Mouse (Mus musculus) embryonic facial prominence, embryonic 15.5 days (tissue): Measurements from ENCODE around the gene Nova2. TPM values are rescaled to one million over a fixed set of nuclear protein-coding genes. Genes with fewer than 3 reads are reported as not detected.
A peak's percentile ranks its signal among the peaks of the same experiment; 100 is the strongest.

Experiments used
- ATAC-seq: fragments of 200-750 bp; cut with Nextera tagmentation; 2 replicates; pipeline ENCODE4 v1.8.0; 2017; ENCODE audit warnings: low read depth, moderate TSS enrichment; ENCODE audit not compliant: insufficient number of reproducible peaks, low FRiP score, low TSS enrichment
- H3K27ac ChIP-seq: fragments of 300-500 bp; sonication (generic); replicated peaks from 2 replicates; pipeline ENCODE4 v1.5.1; 2015; ENCODE audit warnings: mild to moderate bottlenecking, inconsistent platforms
- H3K27me3 ChIP-seq: fragments of 300-500 bp; sonication (generic); 2 replicates; pipeline ENCODE4 v1.6.1; 2015; ENCODE audit warnings: inconsistent platforms
- H3K36me3 ChIP-seq: fragments of 300-500 bp; sonication (generic); 2 replicates; pipeline ENCODE4 v1.6.1; 2015; ENCODE audit warnings: mild to moderate bottlenecking, inconsistent platforms
- H3K4me1 ChIP-seq: fragments of 300-500 bp; sonication (generic); 2 replicates; pipeline ENCODE4 v1.6.1; 2015; ENCODE audit warnings: inconsistent platforms
- H3K4me2 ChIP-seq: fragments of 300-500 bp; sonication (generic); replicated peaks from 2 replicates; pipeline ENCODE4 v1.6.1; 2015; ENCODE audit warnings: mild to moderate bottlenecking, inconsistent platforms
- H3K4me3 ChIP-seq: fragments of 300-500 bp; sonication (generic); replicated peaks from 2 replicates; pipeline ENCODE4 v1.5.1; 2015; ENCODE audit warnings: mild to moderate bottlenecking, inconsistent platforms
- H3K9ac ChIP-seq: fragments of 300-500 bp; sonication (generic); 2 replicates; pipeline ENCODE4 v1.6.1; 2015; ENCODE audit warnings: inconsistent platforms
- H3K9me3 ChIP-seq: fragments of 300-500 bp; sonication (generic); replicated peaks from 2 replicates; pipeline ENCODE4 v1.6.1; 2016; ENCODE audit warnings: inconsistent platforms
- WGBS: fragments of 180-500 bp; shearing (Covaris S2); methylation state at CpG from one replicate; pipeline ENCODE4 v1.1.7; 2015; 5-methylcytosine and 5-hydroxymethylcytosine counted together
- polyA plus RNA-seq: library from polyadenylated mRNA; unstranded; fragments of >200 nt; fragmentation: Nextera tagmentation; extraction: Ambion mirVana; gene quantifications from 2 replicates; pipeline ENCODE4 v1.2.1, GENCODE M21; 2015

Nova2 gene
- polyA plus RNA-seq, 1 experiment from 2014 or later = 0.60 TPM

GRCm38 (mm10) chr7:19002848-19003498 is 77.3 kb downstream of the Nova2 start:
- 2% methylated on average over 17 of the region's 17 CpGs for WGBS
- Histone ChIP-seq H3K27me3 (no peaks in the 10 kb centered on the region), H3K4me3 (peak overlapping the region; percentile 44), H3K9me3 (no peaks in the 10 kb centered on the region), H3K9ac (peak overlapping the region; percentile 48), H3K4me2 (peak overlapping the region; percentile 61), H3K4me1 (peaks cover 67% of the 10 kb centered on the region), H3K27ac (peak overlapping the region; percentile 78), H3K36me3 (peaks cover 22% of the 10 kb centered on the region)
- peak; percentile 56 for ATAC-seq

GRCm38 (mm10) chr7:19003902-19004630 is 78.4 kb downstream of the Nova2 start, which contains the start of gene Irf2bp1:
Gene Irf2bp1 (plus strand): TSS chr7:19004044.
- Histone ChIP-seq H3K4me3 (peak within 1 kb of the TSS; percentile 68), H3K9ac (peak within 1 kb of the TSS; percentile 79), H3K27ac (peak within 1 kb of the TSS; percentile 95), H3K4me2 (peak within 1 kb of the TSS; percentile 97), H3K9me3 (no peaks in the 10 kb centered on the region), H3K4me1 (peaks cover 67% of the 10 kb centered on the region), H3K27me3 (no peaks in the 10 kb centered on the region), H3K36me3 (peaks cover 22% of the 10 kb centered on the region)
- peak; percentile 76 for ATAC-seq
- WGBS = under 1% methylated on average over 89 of the region's 90 CpGs

DNA sequence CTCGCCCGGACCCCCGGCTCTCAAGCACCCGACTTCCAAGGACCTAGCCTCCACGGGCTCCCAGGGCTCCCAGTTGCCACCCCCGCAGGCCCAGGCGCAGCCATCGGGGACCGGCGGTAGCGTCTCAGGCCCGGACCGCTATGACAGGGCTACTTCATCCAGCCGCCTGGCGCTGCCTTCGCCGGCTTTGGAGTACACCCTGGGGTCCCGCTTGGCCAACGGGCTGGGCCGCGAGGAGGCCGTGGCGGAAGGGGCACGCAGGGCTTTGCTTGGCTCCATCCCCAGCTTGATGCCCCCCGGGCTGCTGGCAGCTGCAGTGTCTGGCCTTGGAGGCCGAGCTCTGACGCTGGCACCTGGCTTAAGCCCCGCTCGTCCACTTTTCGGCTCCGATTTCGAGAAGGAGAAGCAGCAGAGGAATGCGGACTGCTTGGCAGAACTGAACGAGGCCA is 79.0 kb downstream of the Nova2 start:
- Histone ChIP-seq H3K4me2 (peak overlapping the region; percentile 97), H3K27ac (peak overlapping the region; percentile 95), H3K4me3 (peak overlapping the region; percentile 68), H3K36me3 (peaks cover 22% of the 10 kb centered on the region), H3K4me1 (peaks cover 67% of the 10 kb centered on the region), H3K9ac (peak overlapping the region; percentile 79), H3K9me3 (no peaks in the 10 kb centered on the region), H3K27me3 (no peaks in the 10 kb centered on the region)
- under 1% methylated on average over 34 of the region's 34 CpGs for WGBS
- no peak for ATAC-seq

DNA sequence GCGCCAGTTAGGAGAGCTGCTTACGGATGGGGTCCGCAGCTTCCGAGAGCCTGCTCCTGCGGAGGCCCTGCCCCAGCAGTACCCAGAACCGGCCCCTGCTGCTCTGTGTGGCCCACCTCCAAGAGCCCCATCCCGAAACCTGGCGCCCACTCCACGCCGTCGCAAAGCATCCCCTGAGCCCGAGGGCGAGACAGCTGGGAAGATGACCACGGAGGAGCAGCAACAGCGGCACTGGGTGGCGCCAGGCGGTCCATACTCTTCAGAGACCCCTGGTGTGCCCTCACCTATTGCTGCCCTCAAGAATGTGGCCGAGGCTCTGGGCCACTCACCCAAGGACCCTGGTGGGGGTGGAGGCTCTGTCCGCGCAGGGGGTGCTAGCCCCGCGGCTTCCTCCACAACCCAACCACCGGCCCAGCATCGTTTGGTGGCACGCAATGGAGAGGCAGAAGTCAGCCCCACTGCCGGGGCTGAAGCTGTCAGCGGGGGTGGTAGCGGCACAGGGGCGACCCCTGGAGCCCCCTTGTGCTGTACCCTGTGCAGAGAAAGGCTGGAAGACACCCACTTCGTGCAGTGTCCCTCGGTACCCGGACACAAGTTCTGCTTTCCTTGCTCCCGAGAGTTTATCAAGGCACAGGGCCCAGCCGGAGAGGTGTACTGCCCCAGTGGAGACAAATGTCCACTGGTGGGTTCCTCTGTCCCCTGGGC is 79.9 kb downstream of the Nova2 start:
- no peaks in the 10 kb centered on the region for H3K9me3 ChIP-seq
- 73% methylated on average over 34 of the region's 34 CpGs for WGBS
- peaks cover 61% of the 10 kb centered on the region for H3K4me1 ChIP-seq
- no peaks in the 10 kb centered on the region for H3K27me3 ChIP-seq
- ATAC-seq = no peak
- H3K9ac ChIP-seq = peak overlapping the region; percentile 79; the same call in 1 of the 2 replicates
- peak overlapping the region; percentile 68 for H3K4me3 ChIP-seq
- peak overlapping the region; percentile 97 for H3K4me2 ChIP-seq
- H3K27ac ChIP-seq = no peak overlapping the region
- H3K36me3 ChIP-seq = peaks cover 22% of the 10 kb centered on the region

GRCm38 (mm10) chr7:19006476-19006875 is 80.8 kb downstream of the Nova2 start:
- H3K4me1 ChIP-seq = peaks cover 55% of the 10 kb centered on the region
- no peak for ATAC-seq
- no peaks in the 10 kb centered on the region for H3K27me3 ChIP-seq
- H3K27ac ChIP-seq = no peak overlapping the region
- H3K9ac ChIP-seq = no peak overlapping the region
- peaks cover 22% of the 10 kb centered on the region for H3K36me3 ChIP-seq
- H3K4me3 ChIP-seq = peak overlapping the region; percentile 68
- peak overlapping the region; percentile 97 for H3K4me2 ChIP-seq
- H3K9me3 ChIP-seq = no peaks in the 10 kb centered on the region
- WGBS = 8% methylated on average over 12 of the region's 12 CpGs

- 80% methylated on average over 13 of the region's 13 CpGs for WGBS
These were observed 81.6 kb downstream of the Nova2 start for GRCm38 (mm10) chr7:19007026-19007977.

GRCm38 (mm10) chr7:19010581-19010980 is 84.9 kb downstream of the Nova2 start:
- WGBS = 76% methylated on average over 7 of the region's 7 CpGs
- H3K27ac ChIP-seq = no peak overlapping the region
- no peak overlapping the region for H3K4me2 ChIP-seq
- no peak overlapping the region for H3K4me3 ChIP-seq
- no peaks in the 10 kb centered on the region for H3K9me3 ChIP-seq
- H3K4me1 ChIP-seq = peaks cover 31% of the 10 kb centered on the region
- no peak for ATAC-seq
- peaks cover 16% of the 10 kb centered on the region for H3K36me3 ChIP-seq
- no peak overlapping the region for H3K9ac ChIP-seq
- no peaks in the 10 kb centered on the region for H3K27me3 ChIP-seq

More at GRCm38 (mm10) chr7:19007026-19007977, 81.6 kb downstream of the Nova2 start:
- H3K9me3 ChIP-seq = no peaks in the 10 kb centered on the region
- no peak overlapping the region for H3K9ac ChIP-seq
- peaks cover 54% of the 10 kb centered on the region for H3K4me1 ChIP-seq
- H3K4me2 ChIP-seq = no peak overlapping the region; the same call in 1 of the 2 replicates
- no peaks in the 10 kb centered on the region for H3K27me3 ChIP-seq
- H3K4me3 ChIP-seq = no peak overlapping the region
- no peak overlapping the region for H3K27ac ChIP-seq
- no peak for ATAC-seq
- H3K36me3 ChIP-seq = peaks cover 22% of the 10 kb centered on the region

- 2% methylated on average over 31 of the region's 31 CpGs for WGBS
- H3K36me3 ChIP-seq = peaks cover 3% of the 10 kb centered on the region; the same call in 1 of the 2 replicates
- H3K27ac ChIP-seq = peak overlapping the region; percentile 29
- no peaks in the 10 kb centered on the region for H3K27me3 ChIP-seq
- ATAC-seq = peak; percentile 27
- peak overlapping the region; percentile 58 for H3K4me2 ChIP-seq
- H3K4me1 ChIP-seq = peaks cover 17% of the 10 kb centered on the region
- no peaks in the 10 kb centered on the region for H3K9me3 ChIP-seq
- peak overlapping the region; percentile 33 for H3K4me3 ChIP-seq
- peak overlapping the region; percentile 52 for H3K9ac ChIP-seq
These were observed 86.4 kb downstream of the Nova2 start for GRCm38 (mm10) chr7:19012025-19012621.

- no peaks in the 10 kb centered on the region for H3K36me3 ChIP-seq
- no peak for ATAC-seq
- no peaks in the 10 kb centered on the region for H3K9me3 ChIP-seq
- H3K4me2 ChIP-seq = 0 out of 2 replicates have a peak overlapping the region, but pooled peaks have one; percentile 58
- no peaks in the 10 kb centered on the region for H3K27me3 ChIP-seq
- H3K27ac ChIP-seq = no peak overlapping the region
- 23% methylated on average over 2 of the region's 2 CpGs for WGBS
- peaks cover 11% of the 10 kb centered on the region; the same call in 1 of the 2 replicates for H3K4me1 ChIP-seq
- no peak overlapping the region for H3K9ac ChIP-seq
- no peak overlapping the region for H3K4me3 ChIP-seq
These were observed 87.2 kb downstream of the Nova2 start for GRCm38 (mm10) chr7:19012882-19013281.

- no peak for ATAC-seq
- Histone ChIP-seq H3K9me3 (no peaks in the 10 kb centered on the region), H3K27me3 (no peaks in the 10 kb centered on the region), H3K36me3 (no peaks in the 10 kb centered on the region), H3K9ac (no peak overlapping the region), H3K4me3 (no peak overlapping the region), H3K27ac (no peak overlapping the region), H3K4me2 (no peak overlapping the region), H3K4me1 (peaks cover 11% of the 10 kb centered on the region; the same call in 1 of the 2 replicates)
- WGBS = 73% methylated on average over 15 of the region's 15 CpGs
These were observed 88.8 kb downstream of the Nova2 start for GRCm38 (mm10) chr7:19014452-19014851.
